Mouse (Mus musculus): ENCODE data around the gene Tha1. TPM values are rescaled to one million over a fixed set of nuclear protein-coding genes. Genes with fewer than 3 reads are reported as not detected.

Tha1 gene
- polyA plus RNA-seq, 1 experiment from 2014 or later, result 2.1 TPM

DNA sequence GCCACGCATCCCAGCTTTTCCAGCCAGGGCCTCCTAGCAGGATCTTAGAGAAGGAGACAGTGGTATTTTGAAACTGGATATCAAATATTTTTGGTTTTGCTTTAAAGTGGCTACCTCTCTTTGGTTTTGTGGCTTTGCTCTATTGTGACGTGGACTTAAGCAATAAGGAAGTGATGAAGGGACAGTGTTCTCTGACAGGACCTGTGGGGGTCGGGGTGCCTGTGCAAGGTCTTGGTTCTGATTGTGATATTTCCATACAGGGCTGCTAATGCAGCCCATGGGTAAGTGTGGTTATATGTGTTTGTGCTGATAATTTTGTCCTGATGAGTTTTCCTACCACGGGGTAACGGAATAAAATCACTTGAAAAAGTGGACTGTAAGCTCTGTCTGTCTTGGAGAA lies 17.9 kb downstream of the Tha1 start:
- no peak for ATAC-seq (replicated peaks; ENCODE audit: insufficient number of reproducible peaks, low FRiP score, low TSS enrichment, low read depth)

GRCm38 (mm10) chr11:117854241-117854640 lies 19.0 kb downstream of the Tha1 start:
- 0 out of 2 replicates have a peak, but pooled peaks cover 4% of the 10 kb centered on the region for H3K27me3 ChIP-seq (ENCODE audit: control insufficient read depth, insufficient read depth, low read length)

More for the DNA sequence above, 17.9 kb downstream of the Tha1 start:
- peaks cover 19% of the 10 kb centered on the region for H3K36me3 ChIP-seq (replicated peaks; ENCODE audit: control insufficient read depth, insufficient read depth, low read depth, low read length)
- H3K9ac ChIP-seq (replicated peaks; ENCODE audit: low read length), result no peak overlapping the region
- no peak overlapping the region for H3K4me2 ChIP-seq (ENCODE audit: low read depth, low read length)
- 89% methylated on average over 5 of the region's 5 CpGs for WGBS
- H3K4me3 ChIP-seq (ENCODE audit: low read depth, low read length), result no peak overlapping the region
- H3K27ac ChIP-seq (replicated peaks; ENCODE audit: low read depth, low read length), result no peak overlapping the region
- peaks cover under 1% of the 10 kb centered on the region; the same call in 1 of the 2 replicates for H3K4me1 ChIP-seq (ENCODE audit: control insufficient read depth, insufficient read depth, low read length)
- DNase-seq (ENCODE audit: low spot score), result no peak
- H3K27me3 ChIP-seq (ENCODE audit: control insufficient read depth, insufficient read depth, low read length), result peaks cover 4% of the 10 kb centered on the region; the same call in 1 of the 2 replicates
- H3K9me3 ChIP-seq (replicated peaks; ENCODE audit: control insufficient read depth, low read length), result no peaks in the 10 kb centered on the region

DNA sequence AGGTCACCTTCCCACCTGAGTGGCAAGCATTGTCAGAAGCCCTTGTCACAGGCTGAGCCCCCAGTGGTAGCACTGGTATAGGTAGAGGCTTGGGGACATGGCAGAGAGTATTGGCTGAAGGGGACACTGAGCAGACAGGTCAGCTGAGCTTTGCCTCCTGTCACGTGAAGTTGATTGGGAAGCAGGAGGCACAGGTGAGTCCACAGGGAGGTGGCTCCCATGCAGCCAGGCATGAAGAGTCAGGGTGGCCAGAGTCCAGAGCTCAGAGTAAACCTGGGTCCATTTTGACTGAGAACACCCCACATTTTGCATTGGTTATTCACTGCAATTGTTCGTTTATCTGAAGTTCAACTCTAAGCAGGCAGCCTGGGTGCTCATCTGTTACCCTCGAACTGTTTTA lies 20.4 kb downstream of the Tha1 start:
- H3K4me1 ChIP-seq (ENCODE audit: control insufficient read depth, insufficient read depth, low read length), result no peaks in the 10 kb centered on the region
- H3K27ac ChIP-seq (replicated peaks; ENCODE audit: low read depth, low read length), result no peak overlapping the region
- H3K9me3 ChIP-seq (replicated peaks; ENCODE audit: control insufficient read depth, low read length), result no peaks in the 10 kb centered on the region
- H3K27me3 ChIP-seq (ENCODE audit: control insufficient read depth, insufficient read depth, low read length), result no peaks in the 10 kb centered on the region
- H3K4me3 ChIP-seq (ENCODE audit: low read depth, low read length), result no peak overlapping the region
- ATAC-seq (replicated peaks; ENCODE audit: insufficient number of reproducible peaks, low FRiP score, low TSS enrichment, low read depth), result no peak
- H3K4me2 ChIP-seq (ENCODE audit: low read depth, low read length), result no peak overlapping the region
- 93% methylated on average over 3 of the region's 3 CpGs for WGBS
- DNase-seq (ENCODE audit: low spot score), result no peak
- H3K9ac ChIP-seq (replicated peaks; ENCODE audit: low read length), result no peak overlapping the region
- H3K36me3 ChIP-seq (replicated peaks; ENCODE audit: control insufficient read depth, insufficient read depth, low read depth, low read length), result peaks cover 19% of the 10 kb centered on the region

More at GRCm38 (mm10) chr11:117854241-117854640, 19.0 kb downstream of the Tha1 start:
- Histone ChIP-seq H3K36me3 (replicated peaks; ENCODE audit: control insufficient read depth, insufficient read depth, low read depth, low read length) (peaks cover 19% of the 10 kb centered on the region), H3K4me2 (ENCODE audit: low read depth, low read length) (no peak overlapping the region), H3K27ac (replicated peaks; ENCODE audit: low read depth, low read length) (no peak overlapping the region), H3K9ac (replicated peaks; ENCODE audit: low read length) (no peak overlapping the region), H3K4me1 (ENCODE audit: control insufficient read depth, insufficient read depth, low read length) (no peaks in the 10 kb centered on the region), H3K4me3 (ENCODE audit: low read depth, low read length) (no peak overlapping the region), H3K9me3 (replicated peaks; ENCODE audit: control insufficient read depth, low read length) (no peaks in the 10 kb centered on the region)
- ATAC-seq (replicated peaks; ENCODE audit: insufficient number of reproducible peaks, low FRiP score, low TSS enrichment, low read depth) (no peak), DNase-seq (ENCODE audit: low spot score) (no peak)
- WGBS, result 91% methylated on average over 9 of the region's 9 CpGs

GRCm38 (mm10) chr11:117848985-117849671 lies 24.2 kb downstream of the Tha1 start, which contains the start of gene Birc5:
Gene Birc5, plus strand, starts transcription at chr11:117849251.
- H3K27me3 ChIP-seq (ENCODE audit: control insufficient read depth, insufficient read depth, low read length), result no peaks in the 10 kb centered on the region
- peak within 1 kb of the TSS; percentile 88 for H3K4me2 ChIP-seq (ENCODE audit: low read depth, low read length)
- H3K4me3 ChIP-seq (ENCODE audit: low read depth, low read length), result peak within 1 kb of the TSS; percentile 80
- ATAC-seq (replicated peaks; ENCODE audit: insufficient number of reproducible peaks, low FRiP score, low TSS enrichment, low read depth) (peak; percentile 82), DNase-seq (ENCODE audit: low spot score) (peak; percentile 98)
- no peaks in the 10 kb centered on the region for H3K9me3 ChIP-seq (replicated peaks; ENCODE audit: control insufficient read depth, low read length)
- no peaks in the 10 kb centered on the region for H3K4me1 ChIP-seq (ENCODE audit: control insufficient read depth, insufficient read depth, low read length)
- H3K27ac ChIP-seq (replicated peaks; ENCODE audit: low read depth, low read length), result peak within 1 kb of the TSS; percentile 86
- under 1% methylated on average over 47 of the region's 51 CpGs for WGBS
- H3K36me3 ChIP-seq (replicated peaks; ENCODE audit: control insufficient read depth, insufficient read depth, low read depth, low read length), result peaks cover 9% of the 10 kb centered on the region
- H3K9ac ChIP-seq (replicated peaks; ENCODE audit: low read length), result peak within 1 kb of the TSS; percentile 84

GRCm38 (mm10) chr11:117848271-117848984 lies 24.9 kb downstream of the Tha1 start:
- H3K27ac ChIP-seq (replicated peaks; ENCODE audit: low read depth, low read length), result peak overlapping the region; percentile 86
- H3K4me1 ChIP-seq (ENCODE audit: control insufficient read depth, insufficient read depth, low read length), result no peaks in the 10 kb centered on the region
- no peaks in the 10 kb centered on the region for H3K9me3 ChIP-seq (replicated peaks; ENCODE audit: control insufficient read depth, low read length)
- H3K27me3 ChIP-seq (ENCODE audit: control insufficient read depth, insufficient read depth, low read length), result no peaks in the 10 kb centered on the region
- H3K9ac ChIP-seq (replicated peaks; ENCODE audit: low read length), result peak overlapping the region; percentile 66
- ATAC-seq (replicated peaks; ENCODE audit: insufficient number of reproducible peaks, low FRiP score, low TSS enrichment, low read depth) (peak; percentile 83), DNase-seq (ENCODE audit: low spot score) (no peak)
- peak overlapping the region; percentile 88 for H3K4me2 ChIP-seq (ENCODE audit: low read depth, low read length)
- WGBS, result 5% methylated on average over 19 of the region's 19 CpGs
- peaks cover 9% of the 10 kb centered on the region for H3K36me3 ChIP-seq (replicated peaks; ENCODE audit: control insufficient read depth, insufficient read depth, low read depth, low read length)
- H3K4me3 ChIP-seq (ENCODE audit: low read depth, low read length), result peak overlapping the region; percentile 80

DNA sequence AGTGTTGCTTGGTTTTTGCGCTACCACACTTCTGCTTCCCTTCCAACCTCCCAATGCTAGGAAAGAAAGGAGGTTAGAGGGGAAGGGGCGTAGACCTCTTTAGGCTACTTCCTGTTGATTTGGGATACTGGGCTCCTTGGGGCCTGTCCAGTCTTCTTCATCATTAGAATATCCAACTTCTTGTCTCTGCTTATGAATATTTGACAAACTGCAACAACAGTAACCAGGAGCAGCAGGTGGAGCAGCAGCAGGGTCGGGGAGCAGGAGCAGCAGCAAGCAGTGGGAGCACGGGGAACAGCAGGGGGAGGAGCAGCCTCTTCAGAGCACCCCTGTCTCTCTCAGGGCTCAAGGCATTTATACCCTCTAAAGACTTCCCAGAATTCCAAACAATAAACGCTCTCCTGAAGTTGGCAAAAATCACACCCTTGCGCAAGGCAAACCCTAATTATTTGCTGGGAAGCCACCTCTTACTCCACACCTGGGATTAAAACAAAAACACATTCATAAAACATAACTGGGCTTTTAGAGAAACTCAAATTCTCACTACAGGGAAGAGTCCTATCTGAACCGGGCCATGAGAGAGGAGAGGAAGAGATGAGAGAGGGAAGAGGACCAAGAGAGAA lies 25.6 kb downstream of the Tha1 start:
- H3K27ac ChIP-seq (replicated peaks; ENCODE audit: low read depth, low read length), result peak overlapping the region; percentile 86; the same call in 1 of the 2 replicates
- WGBS, result 75% methylated on average over 7 of the region's 7 CpGs
- H3K4me2 ChIP-seq (ENCODE audit: low read depth, low read length), result peak overlapping the region; percentile 88
- H3K36me3 ChIP-seq (replicated peaks; ENCODE audit: control insufficient read depth, insufficient read depth, low read depth, low read length), result peaks cover 3% of the 10 kb centered on the region
- H3K9me3 ChIP-seq (replicated peaks; ENCODE audit: control insufficient read depth, low read length), result no peaks in the 10 kb centered on the region
- ATAC-seq (replicated peaks; ENCODE audit: insufficient number of reproducible peaks, low FRiP score, low TSS enrichment, low read depth) (no peak), DNase-seq (ENCODE audit: low spot score) (no peak)
- H3K4me1 ChIP-seq (ENCODE audit: control insufficient read depth, insufficient read depth, low read length), result no peaks in the 10 kb centered on the region
- no peak overlapping the region for H3K4me3 ChIP-seq (ENCODE audit: low read depth, low read length)
- peak overlapping the region; percentile 66 for H3K9ac ChIP-seq (replicated peaks; ENCODE audit: low read length)
- no peaks in the 10 kb centered on the region for H3K27me3 ChIP-seq (ENCODE audit: control insufficient read depth, insufficient read depth, low read length)

GRCm38 (mm10) chr11:117846640-117847039 lies 26.6 kb downstream of the Tha1 start:
- Histone ChIP-seq H3K4me3 (ENCODE audit: low read depth, low read length) (no peak overlapping the region), H3K27ac (replicated peaks; ENCODE audit: low read depth, low read length) (no peak overlapping the region), H3K9me3 (replicated peaks; ENCODE audit: control insufficient read depth, low read length) (no peaks in the 10 kb centered on the region), H3K36me3 (replicated peaks; ENCODE audit: control insufficient read depth, insufficient read depth, low read depth, low read length) (no peaks in the 10 kb centered on the region), H3K27me3 (ENCODE audit: control insufficient read depth, insufficient read depth, low read length) (no peaks in the 10 kb centered on the region), H3K4me2 (ENCODE audit: low read depth, low read length) (no peak overlapping the region), H3K4me1 (ENCODE audit: control insufficient read depth, insufficient read depth, low read length) (no peaks in the 10 kb centered on the region), H3K9ac (replicated peaks; ENCODE audit: low read length) (no peak overlapping the region)
- WGBS, result 52% methylated on average over 5 of the region's 5 CpGs
- DNase-seq (ENCODE audit: low spot score) (no peak), ATAC-seq (replicated peaks; ENCODE audit: insufficient number of reproducible peaks, low FRiP score, low TSS enrichment, low read depth) (no peak)
